10 mouse cellular contexts compared by ENCODE assay signal in the genomic region with DNA sequence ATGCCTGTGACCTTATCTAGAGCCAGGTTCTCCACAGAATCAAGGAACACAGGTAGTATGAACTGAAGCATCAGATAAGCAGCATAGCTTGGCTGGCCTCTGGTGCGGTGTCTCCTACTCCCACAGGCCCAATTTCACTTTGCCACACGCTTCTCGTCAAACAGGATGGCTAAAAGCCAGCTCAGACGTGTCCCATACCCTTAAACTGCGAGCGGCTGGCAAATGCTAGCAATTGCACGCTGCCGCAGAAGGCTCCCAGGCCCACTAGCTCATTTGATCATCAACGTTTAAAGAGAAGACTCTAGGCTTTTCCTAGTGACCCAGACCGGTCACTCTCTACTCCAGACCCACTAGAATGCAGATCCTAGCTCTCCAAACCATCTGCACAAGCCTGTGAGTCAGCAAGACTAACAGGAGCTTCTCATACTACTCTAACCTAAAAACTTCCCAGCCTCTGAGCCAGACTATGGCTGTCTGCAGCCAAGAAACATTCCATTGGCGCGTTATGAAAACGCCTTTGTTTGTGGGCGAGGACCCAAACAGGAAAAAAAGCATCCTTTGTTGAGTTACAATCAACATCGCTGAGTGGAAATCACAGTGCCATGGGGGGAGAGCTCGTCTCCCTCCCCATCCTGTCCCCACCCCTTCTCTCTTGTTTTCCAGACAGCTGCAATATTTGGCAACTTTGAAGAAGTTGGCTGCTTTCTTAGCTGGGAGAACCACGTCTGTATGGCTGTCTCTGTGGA. TPM values are rescaled to one million over a fixed set of nuclear protein-coding genes. Genes with fewer than 3 reads are reported as not detected.
DNase-seq lines count a peak whose midpoint lies in the region; ATAC-seq and TF ChIP-seq lines count a peak whose summit lies in the region.
"Had no signal": no experiment of that assay in that cellular context is flagged by ENCODE, and none has a peak within 500 bp of the region (broad histone marks: within the 10 kb centered on the region; RNA-seq: fewer than 3 reads in every experiment).

No protein-coding gene starts in this region.

- no peak overlapping the region for H3K4me2 ChIP-seq in intestine, embryonic 14.5 days (ENCODE audit: low read length)
- no peak overlapping the region for H3K4me2 ChIP-seq in intestine, postnatal 0 days (replicated peaks; ENCODE audit: low read depth)

- H3K36me3 ChIP-seq in intestine, embryonic 14.5 days (ENCODE audit: control insufficient read depth, insufficient read depth, low read length) = 0 out of 2 replicates have a peak, but pooled peaks cover 6% of the 10 kb centered on the region
- H3K36me3 ChIP-seq in intestine, postnatal 0 days (ENCODE audit: control insufficient read depth, insufficient read depth) = peaks cover 14% of the 10 kb centered on the region

- no peak overlapping the region for H3K4me3 ChIP-seq in intestine, embryonic 14.5 days (ENCODE audit: low read depth, low read length)
- H3K4me3 ChIP-seq in intestine, postnatal 0 days (ENCODE audit: low read depth, low read length) = no peak overlapping the region
- H3K4me3 ChIP-seq in cortical plate, adult 2 months (ENCODE audit: insufficient read depth, low read length) = no peak overlapping the region
- H3K4me3 ChIP-seq: myocyte had no signal

- no peak overlapping the region for H3K9ac ChIP-seq in intestine, embryonic 14.5 days (ENCODE audit: low read length)
- H3K9ac ChIP-seq in intestine, postnatal 0 days (ENCODE audit: low read depth, low read length) = no peak overlapping the region

- DNase-seq in intestine, embryonic 14.5 days (ENCODE audit: low spot score) = peak; percentile 45
- DNase-seq in heart, adult 8-10 months (ENCODE audit: low spot score) = peak; percentile 90
- peak; percentile 73 to 77 for DNase-seq in kidney, postnatal 25 days
- DNase-seq in lung, postnatal 25 days (ENCODE audit: low spot score) = peak; percentile 81
- DNase-seq in adipocyte (ENCODE audit: low spot score) = no peak

- no peaks in the 10 kb centered on the region for H3K27me3 ChIP-seq in intestine, embryonic 14.5 days (replicated peaks; ENCODE audit: control insufficient read depth, insufficient read depth, low read length)
- H3K27me3 ChIP-seq in intestine, postnatal 0 days (replicated peaks; ENCODE audit: control insufficient read depth, insufficient read depth, low read length) = no peaks in the 10 kb centered on the region

- no peak for TF ChIP-seq POLR2A in cortical plate, adult 2 months (IDR thresholded peaks at IDR 0.05; ENCODE audit: extremely low read depth, insufficient read depth, low read length)

- H3K27ac ChIP-seq in intestine, embryonic 14.5 days (ENCODE audit: low read depth) = no peak overlapping the region
- no peak overlapping the region; the same call in 1 of the 2 replicates for H3K27ac ChIP-seq in intestine, postnatal 0 days (ENCODE audit: low read depth, low read length)
- peak overlapping the region; percentile 86 for H3K27ac ChIP-seq in cortical plate, adult 2 months (ENCODE audit: insufficient read depth, low read length)

- TF ChIP-seq CTCF in intestine, postnatal 0 days (IDR thresholded peaks at IDR 0.05; ENCODE audit: low read depth) = no peak
- TF ChIP-seq CTCF in cortical plate, adult 2 months (IDR thresholded peaks at IDR 0.05; ENCODE audit: extremely low read depth, insufficient read depth, low read length) = no peak

- H3K4me1 ChIP-seq in intestine, embryonic 14.5 days (replicated peaks; ENCODE audit: control insufficient read depth, insufficient read depth, low read length) = peaks cover 23% of the 10 kb centered on the region; the same call in 1 of the 2 replicates
- H3K4me1 ChIP-seq in intestine, postnatal 0 days (replicated peaks; ENCODE audit: control insufficient read depth, insufficient read depth, low read length) = 0 out of 2 replicates have a peak, but pooled peaks cover 5% of the 10 kb centered on the region
- H3K4me1 ChIP-seq in cortical plate, adult 2 months (ENCODE audit: control insufficient read depth, insufficient read depth, low read length) = peaks cover 2% of the 10 kb centered on the region

- H3K9me3 ChIP-seq in intestine, embryonic 14.5 days (ENCODE audit: control insufficient read depth, low read length) = no peaks in the 10 kb centered on the region
- H3K9me3 ChIP-seq in intestine, postnatal 0 days (ENCODE audit: control insufficient read depth) = no peaks in the 10 kb centered on the region

- ATAC-seq in intestine, embryonic 14.5 days (replicated peaks; ENCODE audit: low FRiP score, low TSS enrichment, low read depth) = no peak
- ATAC-seq in intestine, postnatal 0 days = no peak
- ATAC-seq in cerebellum, adult (ENCODE audit: insufficient number of reproducible peaks, low FRiP score, low TSS enrichment) = no peak

- WGBS in intestine, embryonic 14.5 days = 75% methylated on average over 17 of the region's 17 CpGs
- 72% methylated on average over 17 of the region's 17 CpGs for WGBS in intestine, postnatal 0 days

RNA-seq across cellular contexts. Expression of gene Cyp2d22, which starts 3.5 kb away (rescaled TPM):
- 8.4 and 8.5 TPM in 2 replicates for polyA plus RNA-seq in intestine, embryonic 14.5 days (2014; fragmentation: Nextera tagmentation; extraction: Ambion mirVana)
- polyA plus RNA-seq in intestine, postnatal 0 days (2015; fragmentation: Nextera tagmentation; extraction: Ambion mirVana) = 5.7 and 7.6 TPM in 2 replicates
- polyA plus RNA-seq in cortical plate, adult 2 months (2012; rRNA removed) = 50.3 and 57.9 TPM in 2 replicates
- total RNA-seq in heart, adult 8-10 months (2022) = 10 to 100 TPM; 19.3 to 30.9 (median 23.3) TPM
- total RNA-seq: MEL had no signal

RNA-seq across cellular contexts. Expression of gene Cyp2d11, which starts 17.3 kb away (rescaled TPM):
- not detected in 2 replicates for polyA plus RNA-seq in intestine, embryonic 14.5 days (2014; fragmentation: Nextera tagmentation; extraction: Ambion mirVana)
- polyA plus RNA-seq in intestine, postnatal 0 days (2015; fragmentation: Nextera tagmentation; extraction: Ambion mirVana) = not detected in 2 replicates
- not detected in 2 replicates for polyA plus RNA-seq in cortical plate, adult 2 months (2012; rRNA removed)
- under 1 TPM in 1 of 4 experiments, not detected in 3; 0.19 TPM for total RNA-seq in heart, adult 8-10 months (2022)
- total RNA-seq: MEL had no signal
- polyA plus RNA-seq: myocyte had no signal

RNA-seq across cellular contexts. Expression of gene Ndufa6, which starts 22.4 kb away (rescaled TPM):
- 426 and 466 TPM in 2 replicates for polyA plus RNA-seq in intestine, embryonic 14.5 days (2014; fragmentation: Nextera tagmentation; extraction: Ambion mirVana)
- polyA plus RNA-seq in intestine, postnatal 0 days (2015; fragmentation: Nextera tagmentation; extraction: Ambion mirVana) = 830 and 832 TPM in 2 replicates
- 461 and 466 TPM in 2 replicates for polyA plus RNA-seq in cortical plate, adult 2 months (2012; rRNA removed)
- 100 to 1,000 TPM; 658 to 797 (median 740) TPM for total RNA-seq in heart, adult 8-10 months (2022)

RNA-seq across cellular contexts. Expression of gene Cyp2d10, which starts 30.4 kb away (rescaled TPM):
- not detected in 2 replicates for polyA plus RNA-seq in intestine, embryonic 14.5 days (2014; fragmentation: Nextera tagmentation; extraction: Ambion mirVana)
- 0.25 and 0.39 TPM in 2 replicates for polyA plus RNA-seq in intestine, postnatal 0 days (2015; fragmentation: Nextera tagmentation; extraction: Ambion mirVana)
- not detected in 2 replicates for polyA plus RNA-seq in cortical plate, adult 2 months (2012; rRNA removed)
- total RNA-seq in heart, adult 8-10 months (2022) = under 1 TPM in 2 of 4 experiments, not detected in 2; 0.41 to 0.80 TPM
- total RNA-seq: MEL had no signal
- polyA plus RNA-seq: myocyte had no signal

RNA-seq across cellular contexts. Expression of gene Smdt1, which starts 37.8 kb away (rescaled TPM):
- polyA plus RNA-seq in intestine, embryonic 14.5 days (2014; fragmentation: Nextera tagmentation; extraction: Ambion mirVana) = 260 and 272 TPM in 2 replicates
- 448 and 457 TPM in 2 replicates for polyA plus RNA-seq in intestine, postnatal 0 days (2015; fragmentation: Nextera tagmentation; extraction: Ambion mirVana)
- 279 and 280 TPM in 2 replicates for polyA plus RNA-seq in cortical plate, adult 2 months (2012; rRNA removed)
- total RNA-seq in heart, adult 8-10 months (2022) = 100 to 1,000 TPM; 190 to 214 (median 204) TPM
